Mouse (Mus musculus) frontal cortex, adult 2 months (tissue): ENCODE results near the gene Pdik1l. TPM values are rescaled to one million over a fixed set of nuclear protein-coding genes. Genes with fewer than 3 reads are reported as not detected.

ENCODE experiments used
- DNase-seq, 2 experiments: peaks; one replicate each; pipeline ENCODE4 v3.0.0; 2022; ENCODE audit warnings: low spot score in 1 of 2; ENCODE audit errors: extremely low spot score in 1 of 2
- polyA plus RNA-seq: library from polyadenylated mRNA; depleted of rRNA; stranded (reverse); fragments of >200 nt; gene quantifications from 2 replicates; pipeline ENCODE4 v1.2.3, GENCODE M21; 2012; rRNA removed

The Pdik1l gene
- 8.5 and 8.9 TPM in 2 replicates for polyA plus RNA-seq

DNA sequence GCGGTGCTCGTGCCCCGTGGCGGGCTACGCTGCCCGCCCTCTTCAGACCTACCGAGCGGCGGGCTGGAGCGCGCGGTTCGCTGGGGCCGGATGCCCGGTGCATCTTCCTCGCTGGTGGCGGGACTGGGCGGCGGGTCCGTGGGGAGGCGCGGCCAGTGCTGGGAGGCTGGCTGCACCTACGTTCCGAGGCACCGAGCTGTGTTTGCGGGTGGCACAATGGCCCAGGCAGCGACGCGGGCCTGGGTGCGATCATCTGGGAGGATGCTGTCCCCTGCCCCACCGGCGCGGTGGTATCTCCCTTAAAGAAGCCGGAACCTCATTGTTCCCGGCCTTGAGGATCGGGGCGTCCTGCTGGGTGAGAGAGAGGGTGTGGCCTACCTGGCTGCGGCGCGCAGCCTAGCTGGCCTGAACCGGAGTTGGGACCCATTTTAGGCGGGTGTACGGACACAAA lies at the start of gene Pdik1l:
Gene Pdik1l, minus strand, starts transcription at position 321 of the 451 bp plus-strand sequence.
- peak; percentile 44 to 76 for DNase-seq

GRCm38 (mm10) chr4:134330281-134330680 lies 42.6 kb upstream of the Pdik1l start:
- DNase-seq: no peak

DNA sequence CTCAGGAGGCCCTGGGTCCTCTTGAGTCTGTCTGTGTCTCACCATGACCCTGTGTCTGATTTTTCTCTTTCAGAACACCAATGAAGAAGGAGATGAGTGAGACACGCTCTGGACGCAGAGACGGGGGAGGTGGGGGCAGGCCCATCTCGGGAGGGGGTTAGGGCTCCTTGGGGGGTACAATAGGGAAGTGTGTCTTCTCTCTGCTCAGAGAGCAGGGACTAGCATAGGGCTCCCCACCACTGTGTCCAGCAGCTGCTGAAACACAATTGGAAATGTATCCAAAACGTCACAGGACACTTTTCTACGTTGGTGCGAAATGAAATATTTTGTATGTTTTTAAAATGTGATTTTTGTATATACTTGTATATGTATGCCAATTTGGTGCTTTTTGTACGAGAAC lies 41.1 kb upstream of the Pdik1l start:
- DNase-seq: no peak

- no peak for DNase-seq
Observed at GRCm38 (mm10) chr4:134328151-134328550, 40.5 kb upstream of the Pdik1l start.

DNA sequence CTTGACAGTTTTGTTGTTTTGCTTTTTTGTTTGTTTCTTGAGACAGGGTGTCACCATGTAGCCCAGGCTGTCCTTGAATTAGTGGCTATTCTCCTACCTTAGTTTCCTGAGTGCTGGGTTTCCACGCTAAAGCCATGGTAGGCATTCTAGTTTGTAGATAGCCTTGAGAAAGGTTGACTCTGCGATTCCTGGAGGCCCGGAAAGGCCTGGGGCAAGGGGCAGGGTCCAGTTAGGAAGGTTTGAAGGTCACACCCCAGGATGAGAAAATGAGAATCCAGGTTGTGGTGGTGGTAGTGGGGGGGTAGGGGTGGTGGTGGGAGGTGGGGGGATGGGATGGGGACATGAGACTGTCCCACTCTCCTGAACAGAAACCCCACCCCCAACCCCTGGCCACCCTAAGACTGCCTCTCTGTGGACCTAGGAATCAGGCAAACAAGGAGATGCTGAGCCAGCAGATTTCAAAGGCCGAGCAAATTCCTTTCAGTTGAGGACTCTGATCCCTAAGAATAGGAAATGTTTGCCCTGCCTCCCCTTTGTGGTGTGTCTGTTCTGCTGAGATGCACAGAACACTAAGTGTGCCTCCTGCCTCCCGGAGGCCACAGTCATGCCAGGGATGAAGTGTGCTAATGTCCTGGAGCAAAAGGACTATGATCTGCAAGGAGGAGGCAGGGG lies 39.3 kb upstream of the Pdik1l start:
- no peak for DNase-seq

GRCm38 (mm10) chr4:134324655-134325054 lies 37.0 kb upstream of the Pdik1l start:
- DNase-seq: no peak

GRCm38 (mm10) chr4:134321524-134321923 lies 33.8 kb upstream of the Pdik1l start:
- no peak for DNase-seq

- no peak for DNase-seq
Observed at GRCm38 (mm10) chr4:134319674-134320073, 32.0 kb upstream of the Pdik1l start.

GRCm38 (mm10) chr4:134319074-134319473 lies 31.4 kb upstream of the Pdik1l start:
- DNase-seq: no peak

DNA sequence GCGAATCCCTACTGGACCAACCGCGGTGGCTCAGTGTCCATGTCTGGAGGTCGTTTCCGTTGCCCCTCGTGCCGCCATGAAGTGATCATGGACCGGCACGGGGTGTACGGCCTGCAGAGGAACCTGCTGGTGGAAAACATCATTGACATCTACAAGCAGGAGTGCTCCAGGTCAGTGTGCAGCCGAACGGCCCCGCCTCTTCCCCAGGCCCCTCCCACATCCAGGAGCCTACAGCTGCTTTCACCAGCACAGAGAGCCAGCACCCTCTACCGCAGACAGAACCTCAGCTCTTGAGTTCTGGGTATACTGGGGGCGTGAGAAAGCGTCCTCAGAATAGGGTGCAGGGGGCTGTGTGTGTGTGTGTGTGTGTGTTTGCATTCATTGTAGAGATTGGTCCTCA lies 28.7 kb upstream of the Pdik1l start:
- DNase-seq: no peak

- no peak for DNase-seq
Observed at GRCm38 (mm10) chr4:134315470-134315869, 27.8 kb upstream of the Pdik1l start.

DNA sequence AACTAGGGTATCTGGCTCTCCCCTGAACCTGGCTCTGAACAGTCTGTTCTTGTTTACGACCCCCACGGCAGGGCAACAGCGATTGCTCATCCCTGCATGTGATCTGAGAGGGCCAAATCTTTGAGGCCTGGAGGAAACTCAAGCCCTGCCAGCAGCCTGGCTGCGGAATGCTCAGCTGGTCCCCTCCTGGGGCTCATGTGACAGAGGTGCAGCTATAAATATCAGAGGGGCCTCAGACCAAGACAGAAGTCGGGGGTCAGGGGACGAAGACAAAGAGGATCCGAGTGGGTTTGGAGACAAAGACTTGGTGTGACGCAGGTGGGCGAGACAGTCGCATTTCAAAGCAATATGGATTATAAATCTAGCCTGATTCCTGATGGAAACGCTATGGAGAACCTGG lies 27.2 kb upstream of the Pdik1l start, which contains the start of gene Trim63:
Gene Trim63, plus strand, starts transcription at position 245 of the 400 bp plus-strand sequence.
- no peak for DNase-seq

GRCm38 (mm10) chr4:134314081-134314655 lies 26.5 kb upstream of the Pdik1l start:
- DNase-seq: no peak

DNA sequence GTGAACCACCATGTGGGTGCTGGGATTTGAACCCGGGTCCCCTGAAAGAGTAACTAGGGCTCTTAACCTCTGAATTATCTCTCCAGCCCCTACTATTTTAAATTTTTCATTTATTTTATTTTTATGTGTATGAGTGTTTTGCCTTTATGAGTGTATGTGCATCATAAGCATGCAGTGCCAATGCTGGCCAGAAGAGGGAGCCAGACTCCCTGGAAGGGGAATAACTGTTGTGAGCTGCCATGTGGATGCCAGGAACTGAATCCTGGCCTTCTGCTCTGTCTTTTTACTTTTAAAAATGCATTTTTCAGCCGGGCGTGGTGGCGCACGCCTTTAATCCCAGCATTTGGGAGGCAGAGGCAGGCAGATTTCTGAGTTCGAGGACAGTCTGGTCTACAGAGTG lies 25.2 kb upstream of the Pdik1l start:
- DNase-seq: no peak

GRCm38 (mm10) chr4:134312341-134312740 lies 24.6 kb upstream of the Pdik1l start:
- no peak for DNase-seq

DNA sequence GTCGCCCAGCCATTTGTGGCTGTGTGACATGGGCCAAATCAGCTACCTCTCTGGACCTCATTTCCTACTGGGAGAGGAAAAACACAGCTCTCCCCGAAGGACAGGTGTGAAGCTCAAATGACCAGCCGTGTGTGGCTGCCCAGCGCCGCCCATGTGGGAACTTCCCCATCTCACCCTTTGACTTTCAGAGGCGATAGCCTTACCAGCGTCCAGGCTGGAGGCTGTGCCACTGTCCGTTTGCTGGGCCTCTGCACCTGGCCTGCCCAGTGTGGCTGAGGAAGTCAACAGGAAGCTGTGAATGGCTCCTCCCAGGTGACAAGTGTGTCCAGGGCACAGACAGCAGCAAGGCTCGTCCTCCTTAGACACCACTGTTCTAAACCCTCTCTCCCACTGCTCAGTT lies 24.1 kb upstream of the Pdik1l start:
- no peak for DNase-seq

DNA sequence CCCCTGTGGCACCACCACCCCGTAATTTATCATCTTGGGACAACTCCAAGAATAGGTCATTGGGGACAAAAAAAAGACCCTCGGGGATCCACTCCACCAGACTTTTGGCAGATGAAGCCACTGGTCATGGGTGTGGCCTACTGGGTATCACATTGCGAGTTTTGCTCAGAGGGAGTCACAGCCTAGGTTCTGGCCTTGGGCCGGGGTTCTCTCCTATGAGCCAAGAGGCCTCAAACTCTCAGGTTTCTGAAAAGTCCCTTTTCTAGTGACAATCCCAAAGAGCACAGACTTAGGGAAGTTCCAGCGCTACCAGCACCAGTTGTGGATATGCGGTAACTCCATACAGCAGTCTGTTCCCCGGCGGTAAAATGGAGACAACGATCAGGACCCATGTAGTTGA lies 23.0 kb upstream of the Pdik1l start:
- no peak for DNase-seq

DNA sequence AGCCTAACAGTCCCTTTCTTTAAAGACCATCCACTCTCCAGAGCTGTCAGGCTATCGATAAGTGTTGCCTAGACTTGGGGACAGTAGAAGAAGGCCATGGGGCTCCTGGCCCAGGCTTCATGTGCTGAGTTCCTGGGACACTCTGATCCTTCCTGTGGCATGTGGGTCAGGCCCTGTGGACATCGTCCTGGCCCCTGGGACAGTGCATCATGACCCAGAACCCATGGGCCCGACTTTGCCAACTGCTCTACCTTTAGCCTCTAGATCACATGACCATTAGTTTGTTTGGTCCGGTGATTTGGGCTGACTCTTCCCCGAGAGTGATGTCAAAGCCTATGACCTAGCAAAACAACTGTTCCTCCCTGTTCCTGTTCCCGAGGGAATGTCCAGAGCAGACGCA lies 22.4 kb upstream of the Pdik1l start:
- DNase-seq: no peak

DNA sequence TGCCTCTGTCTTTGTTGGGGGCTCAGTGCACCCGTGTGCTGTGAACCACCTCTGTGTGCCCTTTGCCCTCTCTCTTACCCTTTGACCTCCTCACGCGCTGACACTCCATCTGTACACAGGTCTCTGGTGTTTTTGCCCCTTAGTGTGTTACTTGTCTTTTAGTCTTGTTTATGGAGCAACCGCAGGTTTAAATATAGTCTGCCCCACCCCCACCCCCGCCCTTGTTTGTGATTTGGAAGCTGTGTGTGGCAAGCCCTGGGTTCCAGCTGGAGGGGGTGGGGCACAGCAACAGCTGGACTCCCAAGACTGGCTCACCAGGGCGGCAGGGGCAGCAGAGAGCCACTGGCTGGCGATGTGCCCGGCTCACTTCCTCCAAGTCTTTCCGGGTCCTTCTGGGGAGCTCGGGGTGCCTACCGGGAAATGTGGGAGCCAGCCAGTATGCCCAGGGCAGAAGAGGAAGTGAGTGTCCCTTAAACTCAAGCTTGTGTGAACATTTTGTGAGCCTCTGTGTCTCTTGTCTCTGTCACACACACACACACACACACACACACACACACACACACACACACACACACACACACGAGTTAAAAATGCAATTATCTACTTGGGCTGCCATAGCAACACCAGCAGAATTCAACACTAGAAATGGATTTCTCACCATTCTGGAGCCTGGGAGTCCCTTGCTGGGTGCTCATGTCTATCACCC lies 19.8 kb upstream of the Pdik1l start:
- DNase-seq: peak; percentile 17 to 62

DNA sequence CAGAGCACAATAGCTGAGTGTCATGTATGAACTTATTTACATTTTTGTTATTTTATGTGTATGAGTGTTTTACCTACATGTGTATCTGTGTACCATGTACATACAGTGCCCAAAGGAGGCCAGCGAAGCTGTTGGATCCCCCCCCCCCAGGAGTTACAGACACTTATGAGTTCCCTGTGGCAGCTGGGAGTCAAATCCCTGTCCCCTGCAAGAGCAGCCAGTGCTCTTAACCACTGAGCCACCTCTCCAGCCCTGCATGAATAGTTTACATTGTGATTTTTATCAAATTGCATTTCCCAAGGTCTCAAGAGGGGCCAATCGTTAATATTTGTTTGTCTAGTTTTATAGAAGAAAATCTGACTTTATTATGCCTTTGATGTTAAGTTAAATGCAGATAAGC lies 19.3 kb upstream of the Pdik1l start:
- DNase-seq: no peak

DNA sequence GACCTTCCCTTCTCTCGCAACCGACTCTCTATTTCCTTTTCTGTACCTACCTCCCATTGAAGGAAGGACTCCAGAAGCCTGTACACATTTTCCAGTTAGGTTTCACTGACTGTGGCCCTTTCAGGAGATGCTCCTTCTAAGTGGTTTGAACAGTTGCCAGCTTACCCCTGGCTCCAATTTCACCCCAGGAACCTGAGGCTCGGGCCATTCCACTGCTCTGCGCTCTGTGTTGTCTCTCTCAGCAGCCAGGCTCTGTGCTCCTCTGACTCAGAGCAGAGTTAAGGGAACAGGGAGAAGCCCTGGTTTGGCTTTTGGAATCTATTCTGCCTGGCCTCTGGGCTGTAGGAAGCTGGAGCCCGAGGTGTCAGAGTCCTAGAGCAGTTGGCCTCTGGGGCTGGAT lies 14.4 kb upstream of the Pdik1l start:
- DNase-seq: no peak

- DNase-seq: peak; percentile 43 to 75
Observed at GRCm38 (mm10) chr4:134300316-134300715, 12.6 kb upstream of the Pdik1l start.
